In genomic region chr5:128392372-128392771, GRCm38 (mm10) we compare ENCODE assay signal across 20 mouse cellular contexts. TPM values are rescaled to one million over a fixed set of nuclear protein-coding genes. Genes with fewer than 3 reads are reported as not detected.
DNase-seq lines count a peak whose midpoint lies in the region; ATAC-seq and TF ChIP-seq lines count a peak whose summit lies in the region.
"Had no signal": no experiment of that assay in that cellular context is flagged by ENCODE, and none has a peak within 500 bp of the region (broad histone marks: within the 10 kb centered on the region; RNA-seq: fewer than 3 reads in every experiment).

No protein-coding gene starts in this region.

- WGBS in hindbrain, postnatal 0 days, result 90% methylated on average over 3 of the region's 3 CpGs
- WGBS in hindbrain, embryonic 10.5 days, result 85% methylated on average over 3 of the region's 3 CpGs
- WGBS in lung, embryonic 14.5 days, result 80% methylated on average over 3 of the region's 3 CpGs

- TF ChIP-seq POLR2A in brain, embryonic 14.5 days (IDR thresholded peaks at IDR 0.05; ENCODE audit: borderline replicate concordance, extremely low read depth, insufficient read depth, insufficient read length, poor library complexity, severe bottlenecking), result no peak

- H3K4me1 ChIP-seq in hindbrain, postnatal 0 days (ENCODE audit: insufficient read depth, low read length), result no peaks in the 10 kb centered on the region
- no peaks in the 10 kb centered on the region for H3K4me1 ChIP-seq in hindbrain, embryonic 10.5 days (replicated peaks)
- no peaks in the 10 kb centered on the region for H3K4me1 ChIP-seq in lung, embryonic 14.5 days (ENCODE audit: insufficient read depth)
- H3K4me1 ChIP-seq: liver, embryonic 15.5 days had no signal

- no peaks in the 10 kb centered on the region for H3K36me3 ChIP-seq in hindbrain, postnatal 0 days (ENCODE audit: insufficient read depth, low read length)
- no peaks in the 10 kb centered on the region for H3K36me3 ChIP-seq in hindbrain, embryonic 10.5 days
- no peaks in the 10 kb centered on the region for H3K36me3 ChIP-seq in lung, embryonic 14.5 days (ENCODE audit: insufficient read depth)
- H3K36me3 ChIP-seq: embryonic facial prominence, embryonic 15.5 days; liver, embryonic 15.5 days; neural tube, embryonic 15.5 days had no signal

- H3K9ac ChIP-seq in hindbrain, postnatal 0 days (replicated peaks; ENCODE audit: low read length), result no peak overlapping the region
- no peak overlapping the region for H3K9ac ChIP-seq in lung, embryonic 14.5 days
- H3K9ac ChIP-seq: embryonic facial prominence, embryonic 15.5 days; liver, embryonic 15.5 days; neural tube, embryonic 15.5 days had no signal

- no peak overlapping the region for H3K4me2 ChIP-seq in hindbrain, postnatal 0 days (ENCODE audit: low read depth, low read length)
- H3K4me2 ChIP-seq in lung, embryonic 14.5 days, result no peak overlapping the region
- H3K4me2 ChIP-seq: embryonic facial prominence, embryonic 15.5 days; liver, embryonic 15.5 days; neural tube, embryonic 15.5 days had no signal

- no peak for DNase-seq in hindbrain, postnatal 0 days (ENCODE audit: low spot score)
- no peak for DNase-seq in hindbrain, embryonic 10.5 days (ENCODE audit: low spot score)
- DNase-seq in lung, embryonic 14.5 days, result no peak
- no peak for DNase-seq in lung, postnatal 14 days
- peak; percentile 69 for DNase-seq in ES-CJ7 (ENCODE audit: low read depth, low spot score)
- no peak for DNase-seq in brain, embryonic 14.5 days (ENCODE audit: low read depth)
- no peak for DNase-seq in natural killer cell, adult 2 months (ENCODE audit: low spot score in 2 of 2)
- no peak for DNase-seq in right cerebral cortex, adult 18-20 months
- DNase-seq: adrenal gland, postnatal 10 days; cerebellum, adult 9-11 months; gastrocnemius, postnatal 10 days; heart, postnatal 14 days; thymus, adult 18-20 months had no signal

- H3K4me3 ChIP-seq in hindbrain, postnatal 0 days (ENCODE audit: low read length), result no peak overlapping the region
- H3K4me3 ChIP-seq in hindbrain, embryonic 10.5 days, result no peak overlapping the region
- no peak overlapping the region for H3K4me3 ChIP-seq in lung, embryonic 14.5 days (ENCODE audit: low read depth, low read length)
- H3K4me3 ChIP-seq: embryonic facial prominence, embryonic 15.5 days; liver, embryonic 15.5 days; neural tube, embryonic 15.5 days had no signal

- H3K9me3 ChIP-seq in hindbrain, postnatal 0 days (ENCODE audit: low read length), result no peaks in the 10 kb centered on the region
- H3K9me3 ChIP-seq in hindbrain, embryonic 10.5 days, result 0 out of 2 replicates have a peak, but pooled peaks cover 11% of the 10 kb centered on the region
- H3K9me3 ChIP-seq in lung, embryonic 14.5 days (ENCODE audit: low read depth, low read length), result 0 out of 2 replicates have a peak, but pooled peaks cover 2% of the 10 kb centered on the region
- H3K9me3 ChIP-seq: embryonic facial prominence, embryonic 15.5 days had no signal

- no peak for ATAC-seq in hindbrain, postnatal 0 days
- no peak for ATAC-seq in lung, embryonic 14.5 days (ENCODE audit: insufficient read depth)
- ATAC-seq: CD4-positive, CD25-positive, alpha-beta regulatory T cell, adult 4 months; forebrain, embryonic 14.5 days; inflammation-experienced regulatory T-cells, adult 6 months had no signal

- TF ChIP-seq CTCF in hindbrain, postnatal 0 days (IDR thresholded peaks at IDR 0.05; ENCODE audit: low read depth), result peak; percentile 39
- TF ChIP-seq CTCF in lung, embryonic 14.5 days (IDR thresholded peaks at IDR 0.05; ENCODE audit: low read depth), result peak; percentile 26
- peak; percentile 41; the same call in 1 of the 2 replicates for TF ChIP-seq CTCF in brain, embryonic 14.5 days (IDR thresholded peaks at IDR 0.05; ENCODE audit: borderline replicate concordance, extremely low read depth, insufficient read depth, insufficient read length)

- no peaks in the 10 kb centered on the region for H3K27me3 ChIP-seq in hindbrain, postnatal 0 days (ENCODE audit: insufficient read depth, low read length)
- H3K27me3 ChIP-seq in hindbrain, embryonic 10.5 days (ENCODE audit: insufficient read depth, poor library complexity, severe bottlenecking), result no peaks in the 10 kb centered on the region
- no peaks in the 10 kb centered on the region for H3K27me3 ChIP-seq in lung, embryonic 14.5 days (ENCODE audit: insufficient read depth, low read length)
- H3K27me3 ChIP-seq: embryonic facial prominence, embryonic 15.5 days; liver, embryonic 15.5 days had no signal

- H3K27ac ChIP-seq in hindbrain, postnatal 0 days, result no peak overlapping the region
- no peak overlapping the region for H3K27ac ChIP-seq in hindbrain, embryonic 10.5 days
- no peak overlapping the region for H3K27ac ChIP-seq in lung, embryonic 14.5 days (ENCODE audit: low read depth)
- H3K27ac ChIP-seq: embryonic facial prominence, embryonic 15.5 days; liver, embryonic 15.5 days; neural tube, embryonic 15.5 days had no signal

RNA-seq across cellular contexts. Expression of gene Tmem132d, which starts 40.5 kb away (rescaled TPM):
- 28.9 and 42.7 TPM in 2 replicates for total RNA-seq in hindbrain, postnatal 0 days (2014; rRNA removed)
- 5.8 and 6.1 TPM in 2 replicates for polyA plus RNA-seq in hindbrain, postnatal 0 days (2015; fragmentation: Nextera tagmentation; extraction: Ambion mirVana)
- polyA plus RNA-seq in hindbrain, embryonic 10.5 days (2016; fragmentation: Nextera tagmentation; extraction: Ambion mirVana), result 0.36 and 0.54 TPM in 2 replicates
- polyA plus RNA-seq in lung, embryonic 14.5 days (2014; fragmentation: Nextera tagmentation; extraction: Ambion mirVana), result 2.6 and 3.3 TPM in 2 replicates
- polyA plus RNA-seq in brain, embryonic 14.5 days (2012; rRNA removed), result 2.4 and 5.8 TPM in 2 replicates
- total RNA-seq: monocyte, adult 5-6 weeks had no signal
- polyA plus RNA-seq: CD4-positive, CD25-positive, alpha-beta regulatory T cell, adult 4 months; inflammation-experienced regulatory T-cells, adult 6 months; liver, embryonic 15.5 days had no signal
